Mouse (Mus musculus): ENCODE data around the gene Mdk.
A peak's percentile ranks its signal among the peaks of the same experiment; 100 is the strongest.

The Mdk gene

DNA sequence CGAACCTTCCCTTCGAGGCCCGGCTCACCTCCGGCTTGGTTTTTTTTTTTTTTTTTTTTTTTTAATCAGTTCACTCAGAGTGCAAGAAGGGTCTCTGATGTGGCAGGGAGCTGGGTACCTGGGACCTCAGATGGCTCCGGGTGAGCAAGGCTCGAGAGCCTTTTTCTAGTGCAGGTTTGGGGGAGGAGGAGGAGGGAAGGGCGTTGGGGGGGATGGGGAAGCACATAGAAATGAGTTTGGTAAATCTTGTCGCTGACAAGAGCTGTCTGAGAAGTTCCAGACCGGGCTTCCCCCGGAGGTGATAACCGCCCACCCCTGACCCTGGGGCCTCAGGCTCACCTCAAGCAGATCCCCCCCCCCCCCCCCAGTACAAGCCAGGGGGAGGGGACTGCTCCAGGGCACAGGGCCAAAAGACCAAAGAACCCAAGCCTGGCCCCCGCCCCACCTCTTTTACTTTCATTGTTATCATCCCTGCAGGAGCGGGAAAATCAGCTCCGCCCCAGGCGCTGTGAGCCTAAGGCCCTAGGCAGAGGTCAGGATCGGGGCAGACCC, at the start of gene Mdk:
TSS of gene Mdk (minus strand) at position 138 of the 552 bp plus-strand sequence.
- DNase-seq (ENCODE audit: low spot score), result no peak

- no peak for DNase-seq (ENCODE audit: low spot score)
Measured at GRCm38 (mm10) chr2:91980830-91981229, 48.7 kb upstream of the Mdk start.

GRCm38 (mm10) chr2:91980245-91980644, 48.1 kb upstream of the Mdk start:
- no peak for DNase-seq (ENCODE audit: low spot score)

DNA sequence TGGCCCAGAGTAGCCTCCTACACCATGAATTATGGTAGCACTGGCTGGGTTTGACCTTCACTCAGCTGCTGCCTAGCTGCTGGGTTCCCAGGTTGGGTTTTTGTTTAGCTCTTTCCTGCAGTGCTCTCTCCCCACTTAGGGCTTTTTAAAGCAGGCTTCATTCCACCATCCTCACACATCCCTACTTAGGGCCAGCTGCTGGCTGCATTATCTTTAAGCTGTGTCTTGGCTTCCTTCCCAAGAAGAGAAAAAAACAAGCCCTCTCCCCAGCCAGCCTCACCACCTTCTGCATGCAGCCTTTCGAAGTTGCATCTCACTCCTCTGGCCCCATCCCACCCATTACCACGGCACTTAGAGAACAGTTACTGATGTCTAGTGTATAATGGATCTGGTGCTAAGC, 46.5 kb upstream of the Mdk start:
- DNase-seq (ENCODE audit: low spot score), result no peak

GRCm38 (mm10) chr2:91977960-91978359, 45.9 kb upstream of the Mdk start:
- no peak for DNase-seq (ENCODE audit: low spot score)

DNA sequence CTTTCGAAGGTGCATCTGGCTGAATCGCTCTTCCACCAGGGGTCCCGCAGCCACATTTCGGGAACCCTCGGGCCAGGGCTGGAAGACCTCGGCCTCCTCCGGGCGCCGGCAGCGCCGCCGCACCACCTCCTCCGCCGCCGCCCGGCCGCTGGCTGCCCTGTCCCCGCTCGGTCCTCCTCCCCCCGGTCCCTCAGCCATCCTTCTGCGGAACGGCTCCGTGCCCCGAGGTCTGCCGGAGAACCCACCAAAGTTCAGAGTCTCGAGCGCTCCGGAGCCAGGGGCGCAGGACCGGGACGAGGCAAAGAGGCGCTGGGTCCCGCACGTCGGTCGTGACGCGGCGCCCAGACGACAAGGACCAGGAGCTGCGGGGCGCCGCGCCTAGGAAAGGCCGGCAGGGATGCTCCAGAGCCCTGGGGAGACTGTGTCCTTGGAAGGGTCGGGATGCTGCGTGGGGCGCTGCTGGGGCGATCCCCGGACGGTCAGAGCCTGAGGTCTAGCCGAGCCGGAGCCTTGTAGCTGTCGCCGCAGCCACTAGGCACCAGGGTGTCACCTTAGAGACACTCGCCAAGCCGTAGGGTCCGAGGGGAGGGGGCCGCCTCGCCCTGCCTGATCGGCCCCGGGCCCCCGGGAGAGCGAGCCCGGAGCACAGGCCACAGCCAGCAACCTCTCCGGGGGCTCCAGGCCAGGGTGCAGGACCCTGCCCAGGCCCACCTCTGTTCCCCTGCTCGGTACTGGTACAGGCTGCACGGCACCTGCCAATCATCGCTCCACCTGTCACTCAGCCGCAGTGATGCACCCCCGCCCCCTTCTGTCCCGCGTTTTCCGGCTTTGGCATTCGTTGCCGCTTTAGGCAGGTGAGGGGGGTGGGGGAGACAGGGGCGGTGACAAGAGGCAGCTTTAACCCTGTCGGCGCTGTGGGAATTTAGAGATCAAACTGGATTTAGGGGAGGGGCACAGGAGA, 43.8 kb upstream of the Mdk start, which contains the start of gene Dgkz:
TSS of gene Dgkz (minus strand) at position 284 of the 961 bp plus-strand sequence.
- DNase-seq (ENCODE audit: low spot score), result peak; percentile 74

DNA sequence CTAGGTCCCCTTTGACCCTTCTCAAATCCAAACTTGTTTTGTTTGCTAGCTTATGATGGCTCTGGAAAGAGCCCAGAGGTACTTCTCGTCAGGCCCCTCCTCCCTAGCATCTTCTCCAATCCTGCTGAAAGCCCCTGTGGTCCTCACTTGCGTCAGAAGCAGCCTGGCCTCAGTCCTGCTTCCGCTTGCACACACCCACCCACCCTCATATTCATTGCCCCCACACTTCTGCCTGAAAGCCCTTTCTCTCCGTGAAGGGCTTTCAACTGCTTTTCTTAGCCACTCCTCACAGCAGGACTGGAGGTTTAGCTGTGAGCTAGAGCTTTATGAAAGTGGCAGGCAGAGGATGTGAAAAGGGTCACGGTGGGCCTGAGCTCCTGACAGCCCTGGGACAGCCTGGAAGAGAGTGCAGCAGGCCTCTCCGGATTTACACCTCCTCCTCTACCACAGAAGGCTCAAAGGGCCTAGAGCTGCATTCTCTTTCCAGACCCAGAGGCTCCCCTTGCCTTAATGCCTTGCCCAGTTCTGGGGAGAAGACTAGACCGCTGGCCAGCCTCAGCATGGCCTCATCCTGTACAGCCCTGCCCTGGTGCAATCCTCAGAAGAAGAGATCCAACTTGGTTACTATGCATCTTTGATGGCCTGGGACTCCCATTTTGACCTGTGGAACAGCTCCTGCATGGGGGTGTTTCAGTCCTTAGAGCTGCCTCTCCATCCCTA, 41.5 kb upstream of the Mdk start:
- DNase-seq (ENCODE audit: low spot score), result no peak

- peak; percentile 62 for DNase-seq (ENCODE audit: low spot score)
Measured at GRCm38 (mm10) chr2:91972121-91972566, 40.0 kb upstream of the Mdk start.

DNA sequence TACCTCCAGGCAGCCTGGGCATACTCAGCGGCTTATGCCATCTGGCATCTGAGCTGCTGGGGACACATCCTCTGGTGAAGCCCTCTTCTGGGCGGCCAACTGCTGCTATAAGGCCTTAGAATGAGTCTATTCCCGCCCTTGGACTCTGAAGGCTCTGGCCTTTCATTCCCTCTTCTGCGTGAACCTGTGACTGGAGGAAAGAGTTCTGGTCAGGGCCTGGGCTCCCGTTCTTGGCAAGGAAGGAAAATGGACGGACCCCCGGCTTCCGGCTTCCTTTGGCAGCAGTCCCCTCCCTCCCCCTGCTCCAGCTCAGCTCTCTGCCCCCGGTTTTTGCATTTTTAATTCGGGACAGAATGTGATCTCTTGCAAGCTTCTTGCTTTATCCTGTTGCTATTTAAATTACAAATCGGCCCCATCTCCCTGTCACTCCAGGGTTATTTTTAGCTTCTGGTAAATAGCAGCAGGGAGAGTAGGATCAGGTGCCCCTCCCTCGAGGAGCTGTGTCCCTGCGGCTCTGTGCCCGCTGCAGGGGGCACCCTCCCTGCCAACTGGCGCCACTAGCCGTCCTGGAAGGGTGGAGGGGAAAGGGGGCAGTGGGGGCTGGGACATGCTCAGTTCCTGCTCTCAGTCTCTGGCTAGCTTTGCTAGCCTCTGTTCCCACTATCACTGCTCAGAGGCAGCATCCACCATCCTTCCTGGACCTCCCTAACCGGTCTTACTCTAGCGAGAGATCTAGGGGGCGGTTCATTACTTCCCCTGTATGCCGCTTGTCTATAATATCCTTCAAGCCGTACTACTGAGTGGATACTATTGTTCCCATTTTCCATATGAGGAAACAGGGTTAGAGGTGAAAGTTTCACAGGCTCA, 39.4 kb upstream of the Mdk start:
- no peak for DNase-seq (ENCODE audit: low spot score)

DNA sequence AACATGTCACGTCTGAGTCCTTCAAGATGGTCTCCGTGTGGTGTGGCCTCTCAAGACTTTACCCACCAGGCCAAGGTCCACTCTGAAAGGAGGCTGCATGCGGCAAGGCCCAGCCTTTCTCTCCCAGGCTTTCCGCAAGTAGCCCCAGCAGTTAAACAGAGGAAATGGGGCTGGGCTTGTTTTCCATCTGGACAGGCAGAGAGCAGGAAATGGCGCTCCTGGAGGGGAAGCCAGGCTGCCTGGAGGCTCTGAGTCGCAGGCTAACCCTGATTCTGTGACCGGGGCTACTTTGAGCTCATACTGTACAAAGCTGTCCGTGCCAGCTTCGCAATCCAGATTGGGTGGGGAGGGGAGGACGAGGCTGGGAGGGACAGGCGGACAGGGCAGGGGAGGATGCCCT, 35.9 kb upstream of the Mdk start:
- DNase-seq (ENCODE audit: low spot score), result no peak

GRCm38 (mm10) chr2:91966367-91966766, 34.3 kb upstream of the Mdk start:
- DNase-seq (ENCODE audit: low spot score), result no peak

DNA sequence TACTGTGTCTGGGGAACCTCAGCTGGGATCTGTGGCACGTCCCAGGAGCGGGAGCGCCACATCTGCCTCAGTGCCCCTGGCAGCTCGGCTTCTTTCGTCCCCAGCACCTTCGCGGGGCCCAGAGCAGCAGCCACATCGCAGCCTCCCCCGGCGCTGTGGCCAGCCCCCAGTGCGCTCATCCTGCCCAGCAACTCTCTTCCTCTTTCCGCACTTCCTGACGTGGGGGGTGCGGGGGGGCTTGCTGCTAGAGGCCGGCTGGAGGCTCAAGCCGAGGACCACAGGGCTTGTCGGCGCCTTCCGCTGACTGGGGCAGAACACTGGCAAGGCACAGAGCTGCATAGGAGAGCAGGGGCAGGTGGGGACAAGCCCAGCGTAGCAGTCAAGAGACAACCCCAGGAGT, 33.3 kb upstream of the Mdk start:
- peak; percentile 37 for DNase-seq (ENCODE audit: low spot score)

DNA sequence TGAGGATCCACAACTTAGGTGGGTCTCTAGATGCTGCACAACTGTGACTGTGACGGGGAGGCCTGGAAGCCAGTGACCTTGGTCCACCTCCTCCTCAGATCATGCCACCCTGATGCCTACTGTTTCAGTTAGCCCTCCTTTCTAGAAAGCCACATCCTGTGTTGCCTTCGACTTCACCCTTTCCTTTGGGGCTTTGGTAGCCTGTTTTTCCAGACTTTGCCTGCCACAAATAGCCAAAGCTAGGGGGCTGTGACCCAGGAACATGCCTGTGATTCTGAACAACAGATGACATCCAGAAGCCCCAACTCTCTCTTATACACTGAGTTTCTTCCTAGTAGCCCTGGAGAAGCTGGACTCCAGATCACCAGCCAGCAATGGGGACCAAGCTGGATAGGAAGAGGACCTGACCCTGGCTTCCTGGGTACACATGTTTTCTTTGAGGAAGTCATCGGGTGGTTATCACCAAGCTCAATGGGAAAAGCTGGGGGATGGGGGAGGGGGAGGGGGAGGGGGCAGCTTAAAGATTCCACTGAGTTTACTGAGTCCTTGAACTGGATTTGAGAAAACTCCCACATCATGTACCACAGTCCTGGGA, 32.6 kb upstream of the Mdk start:
- no peak for DNase-seq (ENCODE audit: low spot score)

DNA sequence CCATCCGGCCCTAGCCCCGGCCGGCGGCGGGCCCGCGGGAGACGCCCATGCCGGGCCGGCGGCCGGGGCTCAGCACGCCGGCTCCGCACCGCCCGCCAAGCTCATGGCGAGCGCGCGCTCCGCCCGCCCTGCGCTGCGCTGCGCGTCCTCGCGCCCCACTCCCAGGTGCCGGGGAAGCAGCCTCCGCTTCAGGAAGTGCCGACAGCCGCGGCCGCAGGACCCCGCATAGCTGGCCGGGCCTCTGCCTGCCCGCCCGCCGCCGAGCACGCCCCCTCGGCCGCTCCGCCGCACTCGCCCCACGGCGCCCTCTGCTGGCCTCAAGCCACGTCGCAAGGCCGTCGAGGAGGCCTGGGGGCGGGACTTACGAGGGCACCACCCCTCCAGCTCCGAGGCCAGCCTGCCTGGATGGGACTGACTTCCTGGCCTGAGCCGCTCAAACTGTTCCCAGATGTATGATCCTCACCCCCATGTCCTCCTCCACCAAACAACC, 31.4 kb upstream of the Mdk start:
- DNase-seq (ENCODE audit: low spot score), result peak; percentile 97

- peak; percentile 38 for DNase-seq (ENCODE audit: low spot score)
Measured at GRCm38 (mm10) chr2:91962864-91963401, 30.8 kb upstream of the Mdk start.

GRCm38 (mm10) chr2:91961901-91962761, 30.0 kb upstream of the Mdk start:
- DNase-seq (ENCODE audit: low spot score), result peak; percentile 55

DNA sequence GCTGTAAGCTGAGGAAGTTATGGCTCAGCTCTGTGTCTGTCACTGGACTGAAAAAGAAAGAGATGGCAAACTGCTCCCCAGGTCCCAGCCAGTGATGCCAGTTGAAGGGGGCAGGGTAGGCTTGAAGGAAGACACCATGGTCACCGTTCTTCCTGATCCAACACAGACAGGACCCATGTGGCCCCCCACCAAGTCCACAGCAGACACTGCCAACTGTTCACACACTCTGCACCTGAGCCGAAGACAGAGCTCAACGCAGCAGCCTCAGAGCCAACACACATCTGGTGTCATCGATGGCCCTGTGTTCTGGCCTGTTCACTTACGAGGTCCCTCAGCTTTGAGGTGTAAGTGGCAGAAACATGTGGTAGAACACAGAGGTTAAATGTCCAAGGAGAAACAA, 28.4 kb upstream of the Mdk start:
- no peak for DNase-seq (ENCODE audit: low spot score)

DNA sequence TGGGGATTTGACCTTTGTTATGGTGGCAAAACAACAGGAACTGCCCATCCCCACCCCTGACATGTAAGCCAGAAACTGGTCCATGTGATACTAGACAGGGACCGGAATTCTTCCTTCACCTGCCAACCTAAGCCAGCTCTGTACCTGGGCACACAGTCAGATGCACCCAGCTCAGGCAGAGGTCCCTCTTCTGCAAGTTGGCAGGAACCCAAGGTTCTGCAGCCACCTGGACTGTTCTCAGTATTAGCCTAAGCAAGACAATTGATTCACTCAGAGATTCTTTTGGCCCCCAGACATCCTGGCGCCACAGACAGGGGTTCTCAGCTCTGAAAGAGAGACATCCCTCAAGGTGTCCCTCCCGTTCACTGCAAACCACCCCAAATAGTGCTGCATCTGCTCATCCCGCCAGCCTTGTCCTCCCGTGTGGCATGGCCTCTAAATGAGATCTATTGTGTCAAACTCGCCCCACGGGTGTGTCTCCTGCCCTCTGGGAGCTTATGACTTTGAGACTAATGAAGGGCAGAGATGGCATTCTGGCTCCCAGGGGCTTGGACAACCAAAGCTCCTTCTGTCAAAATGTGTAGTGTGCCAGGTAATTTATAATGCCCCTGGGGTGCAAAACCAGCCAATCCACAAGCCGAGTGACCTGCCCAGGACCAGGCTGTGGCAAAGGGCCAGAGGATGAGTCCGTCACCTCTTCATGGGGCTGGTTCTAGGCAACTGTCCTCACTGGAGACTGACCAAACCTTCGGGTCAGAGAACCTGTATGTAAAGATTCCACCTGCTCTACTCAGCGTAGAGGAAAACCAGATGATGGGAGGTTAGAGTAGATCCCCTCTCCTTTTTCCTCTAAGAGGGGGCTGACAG, 27.7 kb upstream of the Mdk start:
- DNase-seq (ENCODE audit: low spot score), result no peak

Data from T-cell, adult 2 months (primary cell).